Mouse (Mus musculus) forebrain, postnatal 0 days (tissue): ENCODE data around the gene Zbtb4. TPM values are rescaled to one million over a fixed set of nuclear protein-coding genes. Genes with fewer than 3 reads are reported as not detected.

ENCODE experiments used
- ATAC-seq: fragments of 200-750 bp; cut with Nextera tagmentation; 2 replicates; pipeline ENCODE4 v1.8.0; 2017; ENCODE audit warnings: mild to moderate bottlenecking, moderate library complexity
- DNase-seq: peaks from one replicate; pipeline ENCODE4 v3.0.0-alpha.2; 2015
- H3K27ac ChIP-seq: fragments of 300-500 bp; sonication (generic); 2 replicates; pipeline ENCODE4 v1.5.1; 2014; ENCODE audit warnings: low read depth, mild to moderate bottlenecking, antibody characterized with exemption, low read length, moderate library complexity, mixed read lengths
- H3K27me3 ChIP-seq: fragments of 300-500 bp; sonication (generic); 2 replicates; pipeline ENCODE4 v1.6.1; 2014; ENCODE audit warnings: mild to moderate bottlenecking, low read length, mixed read lengths; ENCODE audit not compliant: insufficient read depth
- H3K36me3 ChIP-seq: fragments of 300-500 bp; sonication (generic); 2 replicates; pipeline ENCODE4 v1.6.1; 2014; ENCODE audit warnings: mild to moderate bottlenecking, moderate library complexity; ENCODE audit not compliant: insufficient read depth
- H3K4me1 ChIP-seq: fragments of 300-500 bp; sonication (generic); 2 replicates; pipeline ENCODE4 v1.6.1; 2014; ENCODE audit warnings: antibody characterized with exemption; ENCODE audit not compliant: insufficient read depth
- H3K4me2 ChIP-seq: fragments of 300-500 bp; sonication (generic); 2 replicates; pipeline ENCODE4 v1.6.1; 2014; ENCODE audit warnings: low read depth, mild to moderate bottlenecking, moderate library complexity
- H3K4me3 ChIP-seq: fragments of 300-500 bp; sonication (generic); 2 replicates; pipeline ENCODE4 v1.5.1; 2014; ENCODE audit warnings: low read depth, low read length, mixed read lengths
- H3K9ac ChIP-seq: fragments of 300-500 bp; sonication (generic); 2 replicates; pipeline ENCODE4 v1.6.1; 2014; ENCODE audit warnings: mild to moderate bottlenecking
- H3K9me3 ChIP-seq: fragments of 300-500 bp; sonication (generic); 2 replicates; pipeline ENCODE4 v1.6.1; 2016; ENCODE audit warnings: low read length
- CTCF ChIP-seq: sonication (generic); IDR thresholded peaks from 2 replicates; pipeline ENCODE4 v1.5.1; 2016; ENCODE audit warnings: antibody characterized with exemption, control low read depth, low read depth
- WGBS: fragments of 180-500 bp; shearing (Covaris S2); extraction: QIAGEN DNeasy Blood & Tissue Kit; methylation state at CpG from one replicate; pipeline ENCODE4 v1.1.7; 2014; 5-methylcytosine and 5-hydroxymethylcytosine counted together
- polyA plus RNA-seq: library from polyadenylated mRNA; unstranded; fragments of >200 nt; fragmentation: Nextera tagmentation; extraction: Ambion mirVana; gene quantifications from 2 replicates; pipeline ENCODE4 v1.2.1, GENCODE M21; 2015
- total RNA-seq: library from RNA; depleted of rRNA; stranded (reverse); fragments of >200 nt; gene quantifications from 2 replicates; pipeline ENCODE4 v1.2.3, GENCODE M21; 2014; rRNA removed

Zbtb4 gene
- total and polyA plus RNA-seq, 2 experiments from 2014 or later: 2.7 to 20.3 TPM

GRCm38 (mm10) chr11:69833554-69833953, 67.8 kb downstream of the Zbtb4 start:
- 47% methylated on average over 8 of the region's 8 CpGs for WGBS
- H3K4me3 ChIP-seq: peak overlapping the region; percentile 87
- ATAC-seq: no peak
- H3K27ac ChIP-seq: 0 out of 2 replicates have a peak overlapping the region, but pooled peaks have one; percentile 62
- H3K9ac ChIP-seq: peak overlapping the region; percentile 96
- no peaks in the 10 kb centered on the region for H3K27me3 ChIP-seq
- peaks cover 14% of the 10 kb centered on the region for H3K4me1 ChIP-seq
- no peak for DNase-seq
- TF ChIP-seq CTCF: no peak
- H3K36me3 ChIP-seq: peaks cover 38% of the 10 kb centered on the region
- no peaks in the 10 kb centered on the region for H3K9me3 ChIP-seq
- H3K4me2 ChIP-seq: peak overlapping the region; percentile 95

Other genes starting within 250 kb of the Zbtb4 start
Only the 30 nearest of the 44 such genes appear.
- not detected in 2 replicates for gene Shbg, start 148.0 kb upstream of the Zbtb4 start, total RNA-seq
- gene Shbg, start 148.0 kb upstream of the Zbtb4 start, polyA plus RNA-seq: not detected in 2 replicates
- 8.6 and 18.9 TPM in 2 replicates for gene Sat2, start 143.9 kb upstream of the Zbtb4 start, total RNA-seq
- gene Sat2, start 143.9 kb upstream of the Zbtb4 start, polyA plus RNA-seq: 27.3 and 28.0 TPM in 2 replicates
- gene Fxr2, start 132.9 kb upstream of the Zbtb4 start, total RNA-seq: 83.9 and 94.5 TPM in 2 replicates
- 23.1 and 25.2 TPM in 2 replicates for gene Fxr2, start 132.9 kb upstream of the Zbtb4 start, polyA plus RNA-seq
- gene Sox15, start 110.6 kb upstream of the Zbtb4 start, total RNA-seq: not detected in 2 replicates
- gene Sox15, start 110.6 kb upstream of the Zbtb4 start, polyA plus RNA-seq: not detected in 2 replicates
- 158 and 214 TPM in 2 replicates for gene Mpdu1, start 103.3 kb upstream of the Zbtb4 start, total RNA-seq
- 118 and 122 TPM in 2 replicates for gene Mpdu1, start 103.3 kb upstream of the Zbtb4 start, polyA plus RNA-seq
- 6.4 and 7.7 TPM in 2 replicates for gene Cd68, start 99.8 kb upstream of the Zbtb4 start, total RNA-seq
- 16.0 and 16.3 TPM in 2 replicates for gene Cd68, start 99.8 kb upstream of the Zbtb4 start, polyA plus RNA-seq
- 1,003 and 1,045 TPM in 2 replicates for gene Eif4a1, start 93.5 kb upstream of the Zbtb4 start, total RNA-seq
- 614 and 772 TPM in 2 replicates for gene Eif4a1, start 93.5 kb upstream of the Zbtb4 start, polyA plus RNA-seq
- gene Senp3, start 83.8 kb upstream of the Zbtb4 start, total RNA-seq: 79.2 and 82.4 TPM in 2 replicates
- 60.6 and 77.6 TPM in 2 replicates for gene Senp3, start 83.8 kb upstream of the Zbtb4 start, polyA plus RNA-seq
- gene Tnfsf13, start 80.1 kb upstream of the Zbtb4 start, total RNA-seq: 1.3 TPM in 1 of 2 replicates, not detected in the other
- 0.48 and 0.61 TPM in 2 replicates for gene Tnfsf13, start 80.1 kb upstream of the Zbtb4 start, polyA plus RNA-seq
- 3.3 and 6.7 TPM in 2 replicates for gene Tnfsf12, start 70.1 kb upstream of the Zbtb4 start, total RNA-seq
- gene Tnfsf12, start 70.1 kb upstream of the Zbtb4 start, polyA plus RNA-seq: 4.3 and 7.4 TPM in 2 replicates
- gene Tnfsfm13, start 69.8 kb upstream of the Zbtb4 start, total RNA-seq: 0.95 and 4.4 TPM in 2 replicates
- gene Tnfsfm13, start 69.8 kb upstream of the Zbtb4 start, polyA plus RNA-seq: 1.4 and 2.1 TPM in 2 replicates
- gene Polr2a, start 7.3 kb upstream of the Zbtb4 start, total RNA-seq: 11.1 and 20.5 TPM in 2 replicates
- gene Polr2a, start 7.3 kb upstream of the Zbtb4 start, polyA plus RNA-seq: 9.1 and 10.0 TPM in 2 replicates
- not detected in 2 replicates for gene Slc35g3, start 3.9 kb upstream of the Zbtb4 start, total RNA-seq
- 0.21 TPM in 1 of 2 replicates, not detected in the other for gene Slc35g3, start 3.9 kb upstream of the Zbtb4 start, polyA plus RNA-seq
- 0.33 and 3.8 TPM in 2 replicates for gene Chrnb1, start 30.0 kb downstream of the Zbtb4 start, total RNA-seq
- gene Chrnb1, start 30.0 kb downstream of the Zbtb4 start, polyA plus RNA-seq: 0.69 and 1.2 TPM in 2 replicates
- 10.1 and 15.9 TPM in 2 replicates for gene Fgf11, start 35.9 kb downstream of the Zbtb4 start, total RNA-seq
- gene Fgf11, start 35.9 kb downstream of the Zbtb4 start, polyA plus RNA-seq: 1.6 and 3.1 TPM in 2 replicates
- gene Tmem102, start 39.7 kb downstream of the Zbtb4 start, total RNA-seq: 0.23 and 0.76 TPM in 2 replicates
- 0.74 and 1.2 TPM in 2 replicates for gene Tmem102, start 39.7 kb downstream of the Zbtb4 start, polyA plus RNA-seq
- gene Gm39566, start 49.4 kb downstream of the Zbtb4 start, total RNA-seq: not detected in 2 replicates
- gene Gm39566, start 49.4 kb downstream of the Zbtb4 start, polyA plus RNA-seq: not detected in 2 replicates
- not detected in 2 replicates for gene Spem2, start 52.6 kb downstream of the Zbtb4 start, total RNA-seq
- gene Spem2, start 52.6 kb downstream of the Zbtb4 start, polyA plus RNA-seq: not detected in 2 replicates
- gene Spem1, start 56.3 kb downstream of the Zbtb4 start, total RNA-seq: 0.38 and 0.62 TPM in 2 replicates
- gene Spem1, start 56.3 kb downstream of the Zbtb4 start, polyA plus RNA-seq: 0.23 and 0.50 TPM in 2 replicates
- 82.2 and 104 TPM in 2 replicates for gene Nlgn2, start 71.9 kb downstream of the Zbtb4 start, total RNA-seq
- 13.0 and 18.2 TPM in 2 replicates for gene Nlgn2, start 71.9 kb downstream of the Zbtb4 start, polyA plus RNA-seq
- gene Tmem256, start 72.6 kb downstream of the Zbtb4 start, total RNA-seq: 117 and 189 TPM in 2 replicates
- gene Tmem256, start 72.6 kb downstream of the Zbtb4 start, polyA plus RNA-seq: 350 and 422 TPM in 2 replicates
- gene Plscr3, start 80.5 kb downstream of the Zbtb4 start, total RNA-seq: 26.6 and 30.6 TPM in 2 replicates
- 36.2 and 38.2 TPM in 2 replicates for gene Plscr3, start 80.5 kb downstream of the Zbtb4 start, polyA plus RNA-seq
- gene Tnk1, start 92.8 kb downstream of the Zbtb4 start, total RNA-seq: not detected in 2 replicates
- 0.10 and 0.23 TPM in 2 replicates for gene Tnk1, start 92.8 kb downstream of the Zbtb4 start, polyA plus RNA-seq
- gene Tmem95, start 112.1 kb downstream of the Zbtb4 start, total RNA-seq: not detected in 2 replicates
- not detected in 2 replicates for gene Tmem95, start 112.1 kb downstream of the Zbtb4 start, polyA plus RNA-seq
- 1.0 and 1.3 TPM in 2 replicates for gene Kctd11, start 115.5 kb downstream of the Zbtb4 start, total RNA-seq
- 0.58 and 0.88 TPM in 2 replicates for gene Kctd11, start 115.5 kb downstream of the Zbtb4 start, polyA plus RNA-seq
- 0.90 TPM in 1 of 2 replicates, not detected in the other for gene Acap1, start 129.6 kb downstream of the Zbtb4 start, total RNA-seq
- gene Acap1, start 129.6 kb downstream of the Zbtb4 start, polyA plus RNA-seq: 0.26 and 0.48 TPM in 2 replicates
- 9.2 and 10.5 TPM in 2 replicates for gene 2810408A11Rik, start 135.1 kb downstream of the Zbtb4 start, total RNA-seq
- 10.6 and 11.4 TPM in 2 replicates for gene 2810408A11Rik, start 135.1 kb downstream of the Zbtb4 start, polyA plus RNA-seq
- gene Neurl4, start 135.2 kb downstream of the Zbtb4 start, total RNA-seq: 97.4 and 155 TPM in 2 replicates
- 15.6 and 18.2 TPM in 2 replicates for gene Neurl4, start 135.2 kb downstream of the Zbtb4 start, polyA plus RNA-seq
- gene Gps2, start 148.0 kb downstream of the Zbtb4 start, total RNA-seq: 44.4 and 48.0 TPM in 2 replicates
- gene Gps2, start 148.0 kb downstream of the Zbtb4 start, polyA plus RNA-seq: 64.9 and 67.1 TPM in 2 replicates
- gene Eif5a, start 156.0 kb downstream of the Zbtb4 start, total RNA-seq: 489 and 520 TPM in 2 replicates
- 1,306 and 1,372 TPM in 2 replicates for gene Eif5a, start 156.0 kb downstream of the Zbtb4 start, polyA plus RNA-seq